Mouse (Mus musculus) ES-E14 (cell line): Measurements from ENCODE around the gene Adgrf1.

ENCODE experiments used
- CHD2 ChIP-seq: IDR thresholded peaks from 2 replicates; pipeline ENCODE4 v1.6.1; 2014; ENCODE audit warnings: mild to moderate bottlenecking, low read depth, low read length, inconsistent platforms
- HCFC1 ChIP-seq: IDR thresholded peaks from 2 replicates; pipeline ENCODE4 v1.6.1; 2012; ENCODE audit warnings: low read length, inconsistent platforms, borderline replicate concordance; ENCODE audit not compliant: insufficient read depth
- MAFK ChIP-seq: IDR thresholded peaks from 2 replicates; pipeline ENCODE4 v1.6.1; 2014; ENCODE audit warnings: mild to moderate bottlenecking, low read depth, low read length, inconsistent platforms; ENCODE audit not compliant: insufficient read depth
- ZC3H11A ChIP-seq: IDR thresholded peaks from 2 replicates; pipeline ENCODE4 v1.6.1; 2012; ENCODE audit warnings: low read depth, mild to moderate bottlenecking, inconsistent platforms, low read length, borderline replicate concordance

DNA sequence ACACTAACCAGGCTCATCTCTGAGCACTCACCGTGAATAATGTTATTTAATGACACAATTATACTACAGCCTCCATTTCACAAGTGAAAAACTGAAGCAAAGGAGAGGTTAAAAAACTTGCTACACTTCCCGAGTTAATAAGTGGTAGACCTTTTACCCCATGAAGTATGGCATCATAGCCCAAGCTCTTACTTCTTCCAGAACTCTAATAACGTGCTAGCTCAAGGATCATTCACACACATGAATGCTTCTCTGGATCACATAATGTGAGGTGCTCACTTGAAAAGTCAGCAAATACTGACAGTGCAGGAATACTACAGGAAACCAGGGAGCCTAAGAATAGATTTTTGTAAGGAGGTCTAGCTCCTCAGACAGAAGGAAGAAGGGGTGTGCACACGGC lies 102.5 kb downstream of the Adgrf1 start:
- TF ChIP-seq MAFK (no peak), ZC3H11A (no peak), CHD2 (no peak), HCFC1 (no peak)
